Mouse (Mus musculus) embryonic stem cell, embryonic (primary cell): ENCODE results near the gene Ugt1a1.

Source experiments
- CTCF ChIA-PET, 4 experiments: fragments of 300-600 bp in 2 of 4; fragments of 350-600 bp in 2 of 4; sonication (Branson Sonifier 250); formaldehyde crosslinking; loops; one replicate each; lab custom pipeline; 2022; ENCODE audit warnings: inconsistent platforms in 2 of 4; lab: Charles Lee
- POLR2A ChIA-PET, 4 experiments: fragments of 300-600 bp in 2 of 4; fragments of 350-600 bp in 2 of 4; sonication (Branson Sonifier 250); formaldehyde crosslinking; loops; one replicate each; lab custom pipeline; 2022; ENCODE audit warnings: antibody characterized with exemption in 4 of 4, inconsistent platforms in 1 of 4; lab: Charles Lee

Ugt1a1 gene

GRCm38 (mm10) chr1:88245881-88246280 lies 34.1 kb downstream of the Ugt1a1 start:
- ChIA-PET CTCF (interaction anchor here in 3 of 4 experiments (0.5 to 4.1 kb wide), 4 partner anchors 39 to 198 kb away, joined by 3 to 11 read pairs (median 6); no protein-coding TSS in a partner anchor), POLR2A (interaction anchor here in 2 of 4 experiments (0.7 to 13.5 kb wide), 5 partner anchors 9 to 31 kb away, joined by 3 to 143 read pairs (median 10); partner anchors contain the start of genes Hjurp (in 1 of the 2) and Trpm8 (in 1 of the 2))

GRCm38 (mm10) chr1:88246386-88246785 lies 34.6 kb downstream of the Ugt1a1 start:
- POLR2A ChIA-PET, result interaction anchor here in 2 of 4 experiments (0.9 to 13.5 kb wide), 7 partner anchors 10 to 38 kb away, joined by 3 to 143 read pairs (median 4); no protein-coding TSS in a partner anchor
- CTCF ChIA-PET, result interaction anchor here in 3 of 4 experiments (0.5 to 1.9 kb wide), 3 partner anchors 39 to 197 kb away, joined by 3 to 6 read pairs (median 5); no protein-coding TSS in a partner anchor

GRCm38 (mm10) chr1:88247660-88248059 lies 35.9 kb downstream of the Ugt1a1 start:
- POLR2A ChIA-PET, result interaction anchor here in 2 of 4 experiments (0.8 to 13.5 kb wide), 8 partner anchors 9 to 30 kb away, joined by 3 to 143 read pairs (median 4); no protein-coding TSS in a partner anchor
- CTCF ChIA-PET, result interaction anchor here in 1 of 4 experiments (1.6 kb wide), 1 partner anchor 37 kb away, joined by 3 read pairs; no protein-coding TSS in a partner anchor

DNA sequence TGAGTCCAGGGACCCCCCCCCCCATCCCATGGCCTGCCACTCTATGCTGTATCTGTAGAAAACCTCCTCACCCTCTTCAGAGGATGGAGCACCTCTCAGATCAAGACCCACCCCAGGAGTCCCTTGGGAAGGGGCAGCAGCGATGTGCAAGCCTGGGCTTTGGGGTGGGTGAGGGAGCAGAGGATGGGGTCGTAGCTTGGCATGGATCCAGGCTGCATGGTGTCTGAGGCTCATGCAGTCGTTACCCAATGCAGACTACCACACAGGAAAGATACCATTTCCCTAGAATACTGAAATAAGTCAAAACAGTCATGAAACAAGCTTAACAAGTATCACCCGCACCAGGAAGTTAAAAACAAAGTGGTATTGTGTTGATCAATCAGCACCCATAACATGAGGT lies 36.9 kb downstream of the Ugt1a1 start:
- CTCF ChIA-PET, result interaction anchor here in 2 of 4 experiments (1.2 to 1.9 kb wide), 3 partner anchors 36 to 42 kb away, joined by 3 to 6 read pairs (median 3); no protein-coding TSS in a partner anchor
- POLR2A ChIA-PET, result interaction anchor here in 3 of 4 experiments (0.5 to 13.5 kb wide), 11 partner anchors 8 to 29 kb away, joined by 3 to 143 read pairs (median 4); no protein-coding TSS in a partner anchor

- CTCF ChIA-PET, result interaction anchor here in 1 of 4 experiments (1.9 kb wide), 1 partner anchor 41 kb away, joined by 6 read pairs; no protein-coding TSS in a partner anchor
These were observed 37.8 kb downstream of the Ugt1a1 start for GRCm38 (mm10) chr1:88249596-88249995.

GRCm38 (mm10) chr1:88250023-88250422 lies 38.3 kb downstream of the Ugt1a1 start:
- ChIA-PET CTCF (interaction anchor here in 2 of 4 experiments (0.6 to 1.9 kb wide), 3 partner anchors 9 to 40 kb away, joined by 6 to 21 read pairs (median 8); no protein-coding TSS in a partner anchor), POLR2A (interaction anchor here in 1 of 4 experiments (1.3 to 13.5 kb wide), 3 partner anchors 15 to 23 kb away, joined by 4 to 143 read pairs (median 5); no protein-coding TSS in a partner anchor)

More at GRCm38 (mm10) chr1:88249596-88249995, 37.8 kb downstream of the Ugt1a1 start:
- POLR2A ChIA-PET, result interaction anchor here in 2 of 4 experiments (1.1 to 13.5 kb wide), 4 partner anchors 7 to 23 kb away, joined by 4 to 143 read pairs (median 4); no protein-coding TSS in a partner anchor

DNA sequence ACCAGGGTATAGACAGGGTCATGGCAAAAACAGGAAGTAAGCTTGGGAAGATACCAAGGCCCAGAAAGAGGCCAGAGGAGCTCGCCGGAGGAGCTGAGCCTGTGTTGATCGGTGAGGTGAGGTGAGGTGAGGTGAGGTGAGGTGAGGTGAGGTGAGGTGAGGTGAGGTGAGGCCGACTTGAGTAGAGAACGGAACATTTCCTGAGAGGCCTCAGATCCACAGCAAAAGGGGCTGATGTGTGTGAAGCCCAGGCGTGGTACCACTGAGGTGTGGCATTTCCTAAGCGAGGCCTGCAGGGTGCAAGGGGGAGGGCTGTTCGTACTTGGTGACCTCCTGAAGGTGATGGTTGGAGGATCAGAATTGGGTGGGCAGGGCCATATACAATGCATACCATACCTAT lies 41.3 kb downstream of the Ugt1a1 start:
- POLR2A ChIA-PET, result interaction anchor here in 2 of 4 experiments (0.6 to 15.1 kb wide), 10 partner anchors 9 to 34 kb away, joined by 3 to 143 read pairs (median 4); partner anchors contain the start of genes Hjurp (in 1 of the 2) and Trpm8 (in 1 of the 2)
- CTCF ChIA-PET, result interaction anchor here (0.8 to 2.2 kb wide), 7 partner anchors 24 to 48 kb away, joined by 3 to 7 read pairs (median 4); partner anchors contain the start of genes Trpm8 (in 2 of the 4) and Hjurp (in 1 of the 4)

GRCm38 (mm10) chr1:88253540-88253939 lies 41.8 kb downstream of the Ugt1a1 start:
- ChIA-PET CTCF (interaction anchor here (0.5 to 2.2 kb wide), 7 partner anchors 24 to 48 kb away, joined by 3 to 7 read pairs (median 4); partner anchors contain the start of genes Trpm8 (in 2 of the 4) and Hjurp (in 1 of the 4)), POLR2A (interaction anchor here in 2 of 4 experiments (0.8 to 15.1 kb wide), 11 partner anchors 8 to 34 kb away, joined by 3 to 143 read pairs (median 3); partner anchors contain the start of genes Hjurp (in 1 of the 2) and Trpm8 (in 1 of the 2))

DNA sequence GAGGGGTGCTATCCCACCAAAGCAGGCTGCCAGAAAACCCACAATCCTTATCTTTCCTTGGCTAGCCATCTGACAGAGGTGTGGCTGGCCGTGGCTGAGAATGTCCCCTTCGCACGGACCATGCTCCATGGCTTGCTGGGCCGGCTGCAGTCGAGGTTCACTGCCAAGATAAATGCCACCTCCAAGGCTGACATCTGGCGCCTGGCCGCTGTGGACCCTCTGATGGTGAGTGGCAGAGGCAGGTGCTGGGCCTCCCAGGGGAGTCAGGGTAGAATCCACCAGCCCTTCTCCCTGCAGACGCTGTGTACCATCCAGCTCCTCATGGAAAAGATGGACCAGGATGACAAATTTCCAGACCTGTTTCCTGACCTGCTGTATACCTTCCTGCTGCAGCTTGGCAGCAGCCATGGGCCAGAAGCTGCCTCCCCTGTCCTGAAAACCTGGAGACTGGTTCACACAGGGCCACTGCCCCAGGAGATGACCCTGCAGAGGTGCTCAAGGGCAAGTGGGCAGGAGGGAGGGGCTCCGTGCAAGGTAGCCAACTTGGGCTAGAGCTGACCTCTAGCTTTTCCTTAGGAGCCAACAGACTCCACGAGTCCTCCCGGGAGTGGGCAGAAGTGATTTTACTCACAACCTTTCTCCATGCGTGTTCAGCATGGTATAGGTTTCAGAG lies 43.2 kb downstream of the Ugt1a1 start:
- ChIA-PET POLR2A (interaction anchor here in 2 of 4 experiments (0.9 to 15.1 kb wide), 7 partner anchors 10 to 20 kb away, joined by 3 to 203 read pairs (median 4); partner anchors contain the start of genes Hjurp (in 2 of the 2) and Trpm8 (in 2 of the 2)), CTCF (interaction anchor here in 2 of 4 experiments (0.6 to 1.0 kb wide), 2 partner anchors 35 kb away, joined by 3 to 5 read pairs; no protein-coding TSS in a partner anchor)

DNA sequence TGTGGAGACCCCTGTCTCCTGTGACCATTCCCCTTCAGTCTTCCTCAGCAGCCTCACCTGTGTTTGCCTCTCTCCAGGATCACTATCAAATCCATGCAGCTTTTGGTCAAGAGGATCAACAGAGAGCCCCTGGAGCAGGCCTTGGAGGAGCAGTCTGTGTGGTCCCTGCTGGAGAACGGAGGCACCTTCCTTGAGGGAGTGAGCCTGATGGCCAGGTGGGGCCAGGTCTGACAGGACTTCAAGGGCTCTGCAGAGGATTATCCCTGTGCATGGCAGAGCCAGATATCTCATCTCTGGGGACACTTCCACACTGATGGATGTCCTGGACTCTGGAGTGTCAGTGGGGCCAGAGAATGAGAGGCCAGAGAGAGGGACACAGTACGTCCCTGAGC lies 43.7 kb downstream of the Ugt1a1 start:
- CTCF ChIA-PET, result interaction anchor here in 3 of 4 experiments (0.6 to 3.1 kb wide), 5 partner anchors 30 to 35 kb away, joined by 3 to 17 read pairs (median 5); no protein-coding TSS in a partner anchor
- POLR2A ChIA-PET, result interaction anchor here in 2 of 4 experiments (0.9 to 15.1 kb wide), 4 partner anchors 10 to 19 kb away, joined by 3 to 203 read pairs (median 131); partner anchors contain the start of genes Hjurp (in 2 of the 2) and Trpm8 (in 2 of the 2)

- CTCF ChIA-PET, result interaction anchor here (0.6 to 3.1 kb wide), 9 partner anchors 9 to 35 kb away, joined by 3 to 17 read pairs (median 5); partner anchors contain the start of genes Hjurp (in 2 of the 4) and Trpm8 (in 2 of the 4)
- POLR2A ChIA-PET, result interaction anchor here (0.5 to 15.1 kb wide), 20 partner anchors 7 to 324 kb away, joined by 3 to 203 read pairs (median 4); partner anchors contain the start of genes Hjurp (in 2 of the 4) and Trpm8 (in 2 of the 4)
These were observed 44.4 kb downstream of the Ugt1a1 start for GRCm38 (mm10) chr1:88255989-88256754.

GRCm38 (mm10) chr1:88256886-88257663 lies 45.3 kb downstream of the Ugt1a1 start:
- ChIA-PET POLR2A (interaction anchor here (0.5 to 15.1 kb wide), 22 partner anchors 8 to 323 kb away, joined by 3 to 203 read pairs (median 4); partner anchors contain the start of genes Hjurp (in 2 of the 4) and Trpm8 (in 2 of the 4)), CTCF (interaction anchor here (0.6 to 3.1 kb wide), 11 partner anchors 8 to 619 kb away, joined by 3 to 17 read pairs (median 5); partner anchors contain the start of genes Hjurp (in 3 of the 4) and Trpm8 (in 3 of the 4))

- CTCF ChIA-PET, result interaction anchor here (0.6 to 3.1 kb wide), 10 partner anchors 20 to 620 kb away, joined by 3 to 17 read pairs (median 8); partner anchors contain the start of genes Hjurp (in 3 of the 4) and Trpm8 (in 3 of the 4)
- POLR2A ChIA-PET, result interaction anchor here (0.5 to 15.1 kb wide), 18 partner anchors 8 to 54 kb away, joined by 3 to 203 read pairs (median 4); partner anchors contain the start of genes Hjurp (in 2 of the 4) and Trpm8 (in 2 of the 4)
These were observed 45.9 kb downstream of the Ugt1a1 start for GRCm38 (mm10) chr1:88257681-88258080.

DNA sequence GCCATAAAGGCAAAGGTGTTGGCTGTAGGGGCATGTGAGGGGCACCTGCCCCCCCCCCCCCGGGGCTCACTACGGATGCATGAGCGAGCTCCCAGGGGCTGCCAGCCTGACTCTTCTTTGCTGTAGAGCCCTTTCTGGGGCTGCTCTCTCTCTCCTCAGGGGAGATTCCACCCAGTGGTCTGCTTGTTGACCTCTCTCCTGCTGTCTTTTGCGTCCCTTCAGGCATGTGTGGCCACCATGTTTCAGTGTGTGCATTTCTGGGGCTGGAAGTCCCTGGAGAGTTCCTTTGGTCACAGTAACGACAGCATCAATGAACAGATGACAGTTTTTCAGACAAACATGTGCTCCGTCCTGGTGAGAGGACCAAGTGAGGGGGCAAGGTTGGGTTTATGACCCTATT lies 46.6 kb downstream of the Ugt1a1 start:
- CTCF ChIA-PET, result interaction anchor here in 3 of 4 experiments (0.6 to 3.1 kb wide), 8 partner anchors 19 to 208 kb away, joined by 3 to 17 read pairs (median 8); partner anchors contain the start of genes Hjurp (in 2 of the 3) and Trpm8 (in 2 of the 3)
- POLR2A ChIA-PET, result interaction anchor here in 3 of 4 experiments (0.5 to 15.1 kb wide), 11 partner anchors 7 to 63 kb away, joined by 3 to 203 read pairs (median 4); partner anchors contain the start of genes Hjurp (in 2 of the 3) and Trpm8 (in 2 of the 3)
